Mouse (Mus musculus): ENCODE results near the gene Ctla4. TPM values are rescaled to one million over a fixed set of nuclear protein-coding genes. Genes with fewer than 3 reads are reported as not detected.

Gene Ctla4
- polyA plus RNA-seq, 1 experiment from 2014 or later, result not detected

- ATAC-seq (replicated peaks; ENCODE audit: low FRiP score, low read depth) (no peak), DNase-seq (ENCODE audit: low spot score) (no peak)
- Histone ChIP-seq H3K4me2 (ENCODE audit: low read length) (no peak overlapping the region), H3K9me3 (replicated peaks; ENCODE audit: low read length) (no peaks in the 10 kb centered on the region), H3K9ac (ENCODE audit: low read depth, low read length) (no peak overlapping the region), H3K4me1 (replicated peaks; ENCODE audit: insufficient read depth, low read length) (no peaks in the 10 kb centered on the region), H3K4me3 (replicated peaks; ENCODE audit: low read depth, low read length) (no peak overlapping the region), H3K36me3 (ENCODE audit: insufficient read depth, low read length) (no peaks in the 10 kb centered on the region), H3K27me3 (ENCODE audit: insufficient read depth, low read length) (no peaks in the 10 kb centered on the region), H3K27ac (no peak overlapping the region)
- WGBS, result 100% methylated on average over 3 of the region's 3 CpGs
- TF ChIP-seq CTCF (IDR thresholded peaks at IDR 0.05; ENCODE audit: low read depth), result no peak
Observed at GRCm38 (mm10) chr1:60929036-60929435, 42.2 kb downstream of the Ctla4 start.

GRCm38 (mm10) chr1:60930397-60930796 lies 43.6 kb downstream of the Ctla4 start:
- no peaks in the 10 kb centered on the region for H3K27me3 ChIP-seq (ENCODE audit: insufficient read depth, low read length)
- H3K4me2 ChIP-seq (ENCODE audit: low read length), result no peak overlapping the region
- no peak overlapping the region for H3K4me3 ChIP-seq (replicated peaks; ENCODE audit: low read depth, low read length)
- H3K4me1 ChIP-seq (replicated peaks; ENCODE audit: insufficient read depth, low read length), result no peaks in the 10 kb centered on the region
- H3K36me3 ChIP-seq (ENCODE audit: insufficient read depth, low read length), result no peaks in the 10 kb centered on the region
- no peak overlapping the region for H3K27ac ChIP-seq
- H3K9me3 ChIP-seq (replicated peaks; ENCODE audit: low read length), result no peaks in the 10 kb centered on the region
- TF ChIP-seq CTCF (IDR thresholded peaks at IDR 0.05; ENCODE audit: low read depth), result no peak
- no peak for ATAC-seq (replicated peaks; ENCODE audit: low FRiP score, low read depth)
- no peak for DNase-seq (ENCODE audit: low spot score)
- whole genome bisulfite sequencing, result 84% methylated on average over 7 of the region's 7 CpGs
- no peak overlapping the region for H3K9ac ChIP-seq (ENCODE audit: low read depth, low read length)

GRCm38 (mm10) chr1:60935968-60936581 lies 49.3 kb downstream of the Ctla4 start:
- Histone ChIP-seq H3K36me3 (ENCODE audit: insufficient read depth, low read length) (no peaks in the 10 kb centered on the region), H3K9me3 (replicated peaks; ENCODE audit: low read length) (no peaks in the 10 kb centered on the region), H3K4me1 (replicated peaks; ENCODE audit: insufficient read depth, low read length) (no peaks in the 10 kb centered on the region), H3K27ac (no peak overlapping the region), H3K9ac (ENCODE audit: low read depth, low read length) (no peak overlapping the region), H3K4me3 (replicated peaks; ENCODE audit: low read depth, low read length) (no peak overlapping the region), H3K27me3 (ENCODE audit: insufficient read depth, low read length) (no peaks in the 10 kb centered on the region), H3K4me2 (ENCODE audit: low read length) (no peak overlapping the region)
- no peak for DNase-seq (ENCODE audit: low spot score)
- WGBS, result 46% methylated on average over 8 of the region's 8 CpGs
- no peak for TF ChIP-seq CTCF (IDR thresholded peaks at IDR 0.05; ENCODE audit: low read depth)
- no peak for ATAC-seq (replicated peaks; ENCODE audit: low FRiP score, low read depth)

GRCm38 (mm10) chr1:60936963-60937711 lies 50.3 kb downstream of the Ctla4 start:
- no peaks in the 10 kb centered on the region for H3K4me1 ChIP-seq (replicated peaks; ENCODE audit: insufficient read depth, low read length)
- H3K27ac ChIP-seq, result no peak overlapping the region

GRCm38 (mm10) chr1:60938256-60938655 lies 51.5 kb downstream of the Ctla4 start:
- DNase-seq (ENCODE audit: low spot score) (peak; percentile 35), ATAC-seq (replicated peaks; ENCODE audit: low FRiP score, low read depth) (no peak)
- H3K4me1 ChIP-seq (replicated peaks; ENCODE audit: insufficient read depth, low read length), result no peaks in the 10 kb centered on the region
- no peak overlapping the region for H3K9ac ChIP-seq (ENCODE audit: low read depth, low read length)
- H3K27me3 ChIP-seq (ENCODE audit: insufficient read depth, low read length), result no peaks in the 10 kb centered on the region
- H3K4me3 ChIP-seq (replicated peaks; ENCODE audit: low read depth, low read length), result no peak overlapping the region
- WGBS, result 84% methylated on average over 2 of the region's 2 CpGs
- H3K27ac ChIP-seq, result no peak overlapping the region
- H3K36me3 ChIP-seq (ENCODE audit: insufficient read depth, low read length), result no peaks in the 10 kb centered on the region
- no peak overlapping the region for H3K4me2 ChIP-seq (ENCODE audit: low read length)
- no peak for TF ChIP-seq CTCF (IDR thresholded peaks at IDR 0.05; ENCODE audit: low read depth)
- no peaks in the 10 kb centered on the region for H3K9me3 ChIP-seq (replicated peaks; ENCODE audit: low read length)

More at GRCm38 (mm10) chr1:60936963-60937711, 50.3 kb downstream of the Ctla4 start:
- Histone ChIP-seq H3K27me3 (ENCODE audit: insufficient read depth, low read length) (no peaks in the 10 kb centered on the region), H3K4me2 (ENCODE audit: low read length) (no peak overlapping the region), H3K4me3 (replicated peaks; ENCODE audit: low read depth, low read length) (no peak overlapping the region), H3K36me3 (ENCODE audit: insufficient read depth, low read length) (no peaks in the 10 kb centered on the region), H3K9me3 (replicated peaks; ENCODE audit: low read length) (no peaks in the 10 kb centered on the region), H3K9ac (ENCODE audit: low read depth, low read length) (no peak overlapping the region)
- ATAC-seq (replicated peaks; ENCODE audit: low FRiP score, low read depth) (no peak), DNase-seq (ENCODE audit: low spot score) (no peak)
- TF ChIP-seq CTCF (IDR thresholded peaks at IDR 0.05; ENCODE audit: low read depth), result no peak
- 69% methylated on average over 6 of the region's 6 CpGs for WGBS

- Histone ChIP-seq H3K27ac (no peak overlapping the region), H3K4me2 (ENCODE audit: low read length) (no peak overlapping the region), H3K9me3 (replicated peaks; ENCODE audit: low read length) (no peaks in the 10 kb centered on the region), H3K9ac (ENCODE audit: low read depth, low read length) (no peak overlapping the region), H3K4me1 (replicated peaks; ENCODE audit: insufficient read depth, low read length) (no peaks in the 10 kb centered on the region), H3K4me3 (replicated peaks; ENCODE audit: low read depth, low read length) (no peak overlapping the region), H3K36me3 (ENCODE audit: insufficient read depth, low read length) (no peaks in the 10 kb centered on the region), H3K27me3 (ENCODE audit: insufficient read depth, low read length) (no peaks in the 10 kb centered on the region)
- TF ChIP-seq CTCF (IDR thresholded peaks at IDR 0.05; ENCODE audit: low read depth), result no peak
- ATAC-seq (replicated peaks; ENCODE audit: low FRiP score, low read depth) (no peak), DNase-seq (ENCODE audit: low spot score) (no peak)
- WGBS, result 86% methylated on average over 5 of the region's 5 CpGs
Observed at GRCm38 (mm10) chr1:60938974-60939373, 52.2 kb downstream of the Ctla4 start.
